Mouse (Mus musculus) midbrain, embryonic 12.5 days (tissue): Measurements from ENCODE around the gene Tubb5. TPM values are rescaled to one million over a fixed set of nuclear protein-coding genes. Genes with fewer than 3 reads are reported as not detected.

Experiments
- ATAC-seq: fragments of 200-750 bp; cut with Nextera tagmentation; 2 replicates; pipeline ENCODE4 v1.8.0; 2017; ENCODE audit warnings: low read depth, moderate TSS enrichment, moderate library complexity; ENCODE audit not compliant: low FRiP score
- H3K27ac ChIP-seq: fragments of 300-500 bp; sonication (generic); replicated peaks from 2 replicates; pipeline ENCODE4 v1.5.1; 2016; ENCODE audit warnings: mild to moderate bottlenecking
- H3K27me3 ChIP-seq: fragments of 300-500 bp; sonication (generic); 2 replicates; pipeline ENCODE4 v1.6.1; 2016; ENCODE audit warnings: mild to moderate bottlenecking
- H3K36me3 ChIP-seq: fragments of 300-500 bp; sonication (generic); 2 replicates; pipeline ENCODE4 v1.6.1; 2016
- H3K4me1 ChIP-seq: fragments of 300-500 bp; sonication (generic); 2 replicates; pipeline ENCODE4 v1.6.1; 2016
- H3K4me2 ChIP-seq: fragments of 300-500 bp; sonication (generic); replicated peaks from 2 replicates; pipeline ENCODE4 v1.6.1; 2016; ENCODE audit warnings: mild to moderate bottlenecking, moderate library complexity
- H3K4me3 ChIP-seq: fragments of 300-500 bp; sonication (generic); 2 replicates; pipeline ENCODE4 v1.5.1; 2016; ENCODE audit warnings: mild to moderate bottlenecking
- H3K9ac ChIP-seq: fragments of 300-500 bp; sonication (generic); replicated peaks from 2 replicates; pipeline ENCODE4 v1.6.1; 2016; ENCODE audit warnings: mild to moderate bottlenecking, moderate library complexity
- H3K9me3 ChIP-seq: fragments of 300-500 bp; sonication (generic); 2 replicates; pipeline ENCODE4 v1.6.1; 2016; ENCODE audit warnings: mild to moderate bottlenecking
- WGBS: fragments of 180-500 bp; shearing (Covaris S2); methylation state at CpG from one replicate; pipeline ENCODE4 v1.1.7; 2016; 5-methylcytosine and 5-hydroxymethylcytosine counted together
- polyA plus RNA-seq: library from polyadenylated mRNA; unstranded; fragments of >200 nt; fragmentation: Nextera tagmentation; extraction: Ambion mirVana; gene quantifications from 2 replicates; pipeline ENCODE4 v1.2.1, GENCODE M21; 2016

Tubb5 gene
- polyA plus RNA-seq = 1,535 and 1,561 TPM in 2 replicates

GRCm38 (mm10) chr17:35838122-35838544 lies at the start of gene Tubb5:
Gene Tubb5, minus strand, starts transcription at chr17:35838306.
- Histone ChIP-seq H3K9ac (peak within 1 kb of the TSS; percentile 99), H3K27me3 (no peaks in the 10 kb centered on the region), H3K27ac (peak within 1 kb of the TSS; percentile 99), H3K9me3 (no peaks in the 10 kb centered on the region), H3K4me1 (peaks cover 48% of the 10 kb centered on the region), H3K4me2 (peak within 1 kb of the TSS; percentile 89), H3K4me3 (peak within 1 kb of the TSS; percentile 89), H3K36me3 (peaks cover 37% of the 10 kb centered on the region)
- ATAC-seq = peak; percentile 79
- 1% methylated on average over 29 of the region's 29 CpGs for WGBS

GRCm38 (mm10) chr17:35887725-35888124 lies 49.6 kb upstream of the Tubb5 start:
- H3K36me3 ChIP-seq = peaks cover 97% of the 10 kb centered on the region
- no peak overlapping the region for H3K4me3 ChIP-seq
- no peaks in the 10 kb centered on the region for H3K27me3 ChIP-seq
- H3K27ac ChIP-seq = no peak overlapping the region
- no peak overlapping the region for H3K4me2 ChIP-seq
- no peak for ATAC-seq
- no peaks in the 10 kb centered on the region for H3K4me1 ChIP-seq
- H3K9me3 ChIP-seq = no peaks in the 10 kb centered on the region
- H3K9ac ChIP-seq = no peak overlapping the region
- 92% methylated on average over 13 of the region's 17 CpGs for WGBS

GRCm38 (mm10) chr17:35883777-35884176 lies 45.7 kb upstream of the Tubb5 start:
- 96% methylated on average over 14 of the region's 14 CpGs for WGBS

GRCm38 (mm10) chr17:35882924-35883323 lies 44.8 kb upstream of the Tubb5 start:
- Histone ChIP-seq H3K36me3 (peaks cover 64% of the 10 kb centered on the region), H3K4me3 (no peak overlapping the region), H3K27me3 (no peaks in the 10 kb centered on the region), H3K4me2 (no peak overlapping the region), H3K27ac (no peak overlapping the region), H3K4me1 (peaks cover 15% of the 10 kb centered on the region), H3K9me3 (no peaks in the 10 kb centered on the region), H3K9ac (no peak overlapping the region)
- whole genome bisulfite sequencing = 93% methylated on average over 17 of the region's 17 CpGs
- no peak for ATAC-seq

More at GRCm38 (mm10) chr17:35883777-35884176, 45.7 kb upstream of the Tubb5 start:
- H3K4me3 ChIP-seq = no peak overlapping the region
- no peak overlapping the region for H3K27ac ChIP-seq
- no peak overlapping the region for H3K4me2 ChIP-seq
- H3K27me3 ChIP-seq = no peaks in the 10 kb centered on the region
- peaks cover 73% of the 10 kb centered on the region for H3K36me3 ChIP-seq
- no peak for ATAC-seq
- no peaks in the 10 kb centered on the region for H3K9me3 ChIP-seq
- H3K9ac ChIP-seq = no peak overlapping the region
- peaks cover 15% of the 10 kb centered on the region for H3K4me1 ChIP-seq

GRCm38 (mm10) chr17:35879245-35880057 lies 41.3 kb upstream of the Tubb5 start, which contains the start of gene Dhx16:
Gene Dhx16, plus strand, starts transcription at chr17:35879819.
- H3K27ac ChIP-seq = peak within 1 kb of the TSS; percentile 81
- peak within 1 kb of the TSS; percentile 89 for H3K9ac ChIP-seq
- 6% methylated on average over 66 of the region's 66 CpGs for WGBS
- H3K36me3 ChIP-seq = peaks cover 48% of the 10 kb centered on the region
- peaks cover 15% of the 10 kb centered on the region for H3K4me1 ChIP-seq
- peak within 1 kb of the TSS; percentile 77 for H3K4me2 ChIP-seq
- H3K9me3 ChIP-seq = no peaks in the 10 kb centered on the region
- peak within 1 kb of the TSS; percentile 92 for H3K4me3 ChIP-seq
- peak; percentile 91 for ATAC-seq
- no peaks in the 10 kb centered on the region for H3K27me3 ChIP-seq

GRCm38 (mm10) chr17:35874721-35875120 lies 36.6 kb upstream of the Tubb5 start:
- peaks cover 33% of the 10 kb centered on the region for H3K4me1 ChIP-seq
- 0 out of 2 replicates have a peak, but pooled peaks cover 5% of the 10 kb centered on the region for H3K9me3 ChIP-seq
- no peaks in the 10 kb centered on the region for H3K27me3 ChIP-seq
- no peak overlapping the region for H3K27ac ChIP-seq
- H3K36me3 ChIP-seq = peaks cover 47% of the 10 kb centered on the region
- no peak overlapping the region for H3K4me3 ChIP-seq
- no peak for ATAC-seq
- no peak overlapping the region for H3K9ac ChIP-seq
- no peak overlapping the region for H3K4me2 ChIP-seq
- WGBS = 95% methylated on average over 6 of the region's 6 CpGs

- ATAC-seq = peak; percentile 28
- H3K4me1 ChIP-seq = peaks cover 39% of the 10 kb centered on the region
Measured at GRCm38 (mm10) chr17:35873774-35874519, 35.8 kb upstream of the Tubb5 start.

GRCm38 (mm10) chr17:35870884-35871696 lies 33.0 kb upstream of the Tubb5 start:
- WGBS = 87% methylated on average over 8 of the region's 8 CpGs

More at GRCm38 (mm10) chr17:35873774-35874519, 35.8 kb upstream of the Tubb5 start:
- Histone ChIP-seq H3K9me3 (0 out of 2 replicates have a peak, but pooled peaks cover 5% of the 10 kb centered on the region), H3K4me2 (peak overlapping the region; percentile 27), H3K36me3 (peaks cover 47% of the 10 kb centered on the region), H3K9ac (no peak overlapping the region; the same call in 1 of the 2 replicates), H3K4me3 (peak overlapping the region; percentile 14; the same call in 1 of the 2 replicates), H3K27ac (peak overlapping the region; percentile 49; the same call in 1 of the 2 replicates), H3K27me3 (no peaks in the 10 kb centered on the region)
- 35% methylated on average over 21 of the region's 21 CpGs for WGBS

GRCm38 (mm10) chr17:35870151-35870883 lies 32.2 kb upstream of the Tubb5 start:
- 76% methylated on average over 9 of the region's 9 CpGs for WGBS
- H3K4me1 ChIP-seq = peaks cover 60% of the 10 kb centered on the region

More at GRCm38 (mm10) chr17:35870884-35871696, 33.0 kb upstream of the Tubb5 start:
- H3K27ac ChIP-seq = peak overlapping the region; percentile 39; the same call in 1 of the 2 replicates
- peaks cover 60% of the 10 kb centered on the region for H3K4me1 ChIP-seq
- peaks cover 48% of the 10 kb centered on the region for H3K36me3 ChIP-seq
- H3K9me3 ChIP-seq = 0 out of 2 replicates have a peak, but pooled peaks cover 5% of the 10 kb centered on the region
- peak overlapping the region; percentile 60 for H3K4me3 ChIP-seq
- no peak for ATAC-seq
- H3K27me3 ChIP-seq = no peaks in the 10 kb centered on the region
- H3K9ac ChIP-seq = no peak overlapping the region
- peak overlapping the region; percentile 100 for H3K4me2 ChIP-seq

GRCm38 (mm10) chr17:35869346-35870067 lies 31.4 kb upstream of the Tubb5 start:
- no peak for ATAC-seq
- no peaks in the 10 kb centered on the region for H3K27me3 ChIP-seq
- WGBS = 3% methylated on average over 7 of the region's 7 CpGs
- H3K9ac ChIP-seq = peak overlapping the region; percentile 92
- peaks cover 68% of the 10 kb centered on the region for H3K4me1 ChIP-seq
- 0 out of 2 replicates have a peak, but pooled peaks cover 5% of the 10 kb centered on the region for H3K9me3 ChIP-seq
- peaks cover 34% of the 10 kb centered on the region for H3K36me3 ChIP-seq
- peak overlapping the region; percentile 43 for H3K27ac ChIP-seq
- peak overlapping the region; percentile 100 for H3K4me2 ChIP-seq
- H3K4me3 ChIP-seq = peak overlapping the region; percentile 60

More at GRCm38 (mm10) chr17:35870151-35870883, 32.2 kb upstream of the Tubb5 start:
- no peak for ATAC-seq
- Histone ChIP-seq H3K36me3 (peaks cover 43% of the 10 kb centered on the region), H3K27me3 (no peaks in the 10 kb centered on the region), H3K9me3 (0 out of 2 replicates have a peak, but pooled peaks cover 5% of the 10 kb centered on the region), H3K9ac (peak overlapping the region; percentile 92), H3K27ac (peak overlapping the region; percentile 43; the same call in 1 of the 2 replicates), H3K4me3 (peak overlapping the region; percentile 60), H3K4me2 (peak overlapping the region; percentile 100)
